Mouse (Mus musculus) MEL (cell line): ENCODE results near the gene Cpsf6. TPM values are rescaled to one million over a fixed set of nuclear protein-coding genes. Genes with fewer than 3 reads are reported as not detected.

ENCODE experiments used
- DNase-seq: peaks from one replicate; pipeline ENCODE4 v3.0.0; 2011; ENCODE audit warnings: low read depth, low spot score
- H3K27ac ChIP-seq: 2 replicates; pipeline ENCODE4 v1.5.1; 2012; ENCODE audit warnings: low read depth, mild to moderate bottlenecking, control low read depth, low read length, moderate library complexity; ENCODE audit not compliant: control insufficient read depth
- H3K27me3 ChIP-seq, 2 experiments: fragments of 150-350 bp in 1 of 2; sonication (generic) in 1 of 2; 2 replicates each; pipeline ENCODE4 v1.6.1; 2012; ENCODE audit warnings: low read length in 2 of 2, mild to moderate bottlenecking in 2 of 2, improper control_type of control experiment in 1 of 2, moderate library complexity in 1 of 2; ENCODE audit not compliant: insufficient read depth in 2 of 2, control insufficient read depth in 1 of 2
- H3K36me3 ChIP-seq, 2 experiments: 2 replicates each; pipeline ENCODE4 v1.6.1; 2012 to 2014; ENCODE audit warnings: low read length in 2 of 2, improper control_type of control experiment in 1 of 2, inconsistent platforms in 1 of 2, mild to moderate bottlenecking in 1 of 2; ENCODE audit not compliant: insufficient read depth in 2 of 2, control insufficient read depth in 1 of 2
- H3K4me1 ChIP-seq, 2 experiments: fragments of 150-350 bp in 1 of 2; sonication (generic) in 1 of 2; 2 replicates each; pipeline ENCODE4 v1.6.1; 2012; ENCODE audit warnings: low read length in 2 of 2, improper control_type of control experiment in 1 of 2, mild to moderate bottlenecking in 1 of 2; ENCODE audit not compliant: insufficient read depth in 2 of 2, control insufficient read depth in 1 of 2
- H3K4me3 ChIP-seq, 2 experiments: fragments of 150-350 bp in 1 of 2; sonication (generic) in 1 of 2; 2 replicates each; pipeline ENCODE4 v1.5.1; 2012; ENCODE audit warnings: low read depth in 2 of 2, low read length in 2 of 2, mild to moderate bottlenecking in 2 of 2, moderate library complexity in 2 of 2, control low read depth in 1 of 2, improper control_type of control experiment in 1 of 2; ENCODE audit not compliant: control insufficient read depth in 1 of 2, insufficient read depth in 1 of 2
- H3K79me2 ChIP-seq: 2 replicates; pipeline ENCODE4 v1.6.1; 2012; ENCODE audit warnings: mild to moderate bottlenecking, low read length, moderate library complexity; ENCODE audit not compliant: control insufficient read depth, poor library complexity, insufficient read depth
- H3K9ac ChIP-seq: 2 replicates; pipeline ENCODE4 v1.6.1; 2012; ENCODE audit warnings: low read depth, mild to moderate bottlenecking, control low read depth, low read length, moderate library complexity; ENCODE audit not compliant: control insufficient read depth, poor library complexity, severe bottlenecking
- H3K9me3 ChIP-seq: fragments of 150-350 bp; sonication (generic); replicated peaks from 2 replicates; pipeline ENCODE4 v1.6.1; 2012; ENCODE audit warnings: mild to moderate bottlenecking, low read length, improper control_type of control experiment, moderate library complexity; ENCODE audit not compliant: insufficient read depth
- CHD1 ChIP-seq: IDR thresholded peaks from 2 replicates; pipeline ENCODE4 v1.6.1; 2012; ENCODE audit warnings: low read depth, mild to moderate bottlenecking, inconsistent platforms, low read length, improper control_type of control experiment
- CTCF ChIP-seq, 3 experiments: IDR thresholded peaks in 2 of 3; conservative IDR thresholded peaks in 1 of 3; 2 replicates each; pipeline ENCODE4 v1.5.1; 2011 to 2012; ENCODE audit warnings: low read length in 3 of 3, low read depth in 2 of 3, mild to moderate bottlenecking in 2 of 3, improper control_type of control experiment in 1 of 3, inconsistent platforms in 1 of 3, mixed read lengths in 1 of 3, moderate library complexity in 1 of 3; ENCODE audit not compliant: control insufficient read depth in 1 of 3, insufficient read depth in 1 of 3, poor library complexity in 1 of 3, severe bottlenecking in 1 of 3
- EP300 ChIP-seq, 2 experiments: IDR thresholded peaks; 2 replicates each; pipeline ENCODE4 v1.6.1; 2011; ENCODE audit warnings: improper control_type of control experiment in 2 of 2, low read length in 2 of 2, low read depth in 1 of 2, mild to moderate bottlenecking in 1 of 2
- ETS1 ChIP-seq: IDR thresholded peaks from 2 replicates; pipeline ENCODE4 v1.6.1; 2012; ENCODE audit warnings: low read depth, mild to moderate bottlenecking, inconsistent platforms, low read length, improper control_type of control experiment, moderate library complexity
- GATA1 ChIP-seq: IDR thresholded peaks from 2 replicates; pipeline ENCODE4 v1.6.1; 2011; ENCODE audit warnings: low read depth, low read length, improper control_type of control experiment
- JUND ChIP-seq: IDR thresholded peaks from 2 replicates; pipeline ENCODE4 v1.6.1; 2011; ENCODE audit warnings: low read depth, mild to moderate bottlenecking, improper control_type of control experiment, low read length
- MAFK ChIP-seq: IDR thresholded peaks from 2 replicates; pipeline ENCODE4 v1.6.1; 2011; ENCODE audit warnings: low read depth, mild to moderate bottlenecking, low read length, improper control_type of control experiment, borderline replicate concordance
- MAZ ChIP-seq: IDR thresholded peaks from 2 replicates; pipeline ENCODE4 v1.6.1; 2012; ENCODE audit warnings: low read depth, mild to moderate bottlenecking, inconsistent platforms, low read length, improper control_type of control experiment
- MEF2A ChIP-seq: IDR thresholded peaks from 2 replicates; pipeline ENCODE4 v1.6.1; 2014; ENCODE audit warnings: low read depth, mild to moderate bottlenecking, inconsistent platforms, low read length, improper control_type of control experiment; ENCODE audit not compliant: poor library complexity, insufficient replicate concordance, severe bottlenecking; ENCODE audit errors: extremely low read depth
- MYB ChIP-seq: IDR thresholded peaks from 2 replicates; pipeline ENCODE4 v1.6.1; 2011; ENCODE audit warnings: mild to moderate bottlenecking, low read depth, low read length, improper control_type of control experiment
- MYC ChIP-seq: IDR thresholded peaks from 2 replicates; pipeline ENCODE4 v1.6.1; 2011; ENCODE audit warnings: low read depth, mild to moderate bottlenecking, low read length, improper control_type of control experiment, moderate library complexity
- NELFE ChIP-seq: IDR thresholded peaks from 2 replicates; pipeline ENCODE4 v1.6.1; 2011; ENCODE audit warnings: low read depth, low read length, improper control_type of control experiment
- NRF1 ChIP-seq: IDR thresholded peaks from 2 replicates; pipeline ENCODE4 v1.6.1; 2014; ENCODE audit warnings: low read depth, mild to moderate bottlenecking, inconsistent platforms, low read length, improper control_type of control experiment, moderate library complexity; ENCODE audit not compliant: poor library complexity, insufficient read depth, severe bottlenecking
- RCOR1 ChIP-seq: IDR thresholded peaks from 2 replicates; pipeline ENCODE4 v1.6.1; 2012; ENCODE audit warnings: low read depth, mild to moderate bottlenecking, inconsistent platforms, low read length, improper control_type of control experiment
- SIN3A ChIP-seq: IDR thresholded peaks from 2 replicates; pipeline ENCODE4 v1.6.1; 2012; ENCODE audit warnings: low read length, improper control_type of control experiment, inconsistent platforms
- TAL1 ChIP-seq: IDR thresholded peaks from 2 replicates; pipeline ENCODE4 v1.6.1; 2012; ENCODE audit warnings: mild to moderate bottlenecking, inconsistent platforms, low read length, moderate library complexity, mixed read lengths
- TBP ChIP-seq: IDR thresholded peaks from 2 replicates; pipeline ENCODE4 v1.8.0; 2011; ENCODE audit warnings: low read depth, low read length, improper control_type of control experiment
- TCF12 ChIP-seq: IDR thresholded peaks from 2 replicates; pipeline ENCODE4 v1.6.1; 2014; ENCODE audit warnings: low read depth, mild to moderate bottlenecking, inconsistent platforms, low read length, improper control_type of control experiment, moderate library complexity
- UBTF ChIP-seq: IDR thresholded peaks from 2 replicates; pipeline ENCODE4 v1.6.1; 2012; ENCODE audit warnings: low read depth, mild to moderate bottlenecking, inconsistent platforms, low read length, improper control_type of control experiment, moderate library complexity, borderline replicate concordance; ENCODE audit not compliant: insufficient read depth
- USF1 ChIP-seq: IDR thresholded peaks from 2 replicates; pipeline ENCODE4 v1.6.1; 2014; ENCODE audit warnings: low read depth, mild to moderate bottlenecking, inconsistent platforms, low read length, improper control_type of control experiment, moderate library complexity
- USF2 ChIP-seq, 2 experiments: IDR thresholded peaks; 2 replicates each; pipeline ENCODE4 v1.6.1; 2011 to 2012; ENCODE audit warnings: improper control_type of control experiment in 2 of 2, low read length in 2 of 2, borderline replicate concordance in 1 of 2, inconsistent platforms in 1 of 2, low read depth in 1 of 2, mild to moderate bottlenecking in 1 of 2; ENCODE audit not compliant: insufficient read depth in 1 of 2
- ZKSCAN1 ChIP-seq: IDR thresholded peaks from 2 replicates; pipeline ENCODE4 v1.6.1; 2012; ENCODE audit warnings: low read depth, mild to moderate bottlenecking, inconsistent platforms, low read length, improper control_type of control experiment, moderate library complexity
- ZNF384 ChIP-seq: IDR thresholded peaks from 2 replicates; pipeline ENCODE4 v1.6.1; 2012; ENCODE audit warnings: low read depth, mild to moderate bottlenecking, inconsistent platforms, low read length, improper control_type of control experiment
- polyA plus RNA-seq, 2 experiments: library from polyadenylated mRNA; stranded (reverse) in 1 of 2; unstranded in 1 of 2; fragments of >175 nt in 1 of 2; fragments of >200 nt in 1 of 2; gene quantifications; 2 replicates each; pipeline versions ENCODE4 v1.2.1 to v1.2.4; 2012; ENCODE audit warnings: low replicate concordance in 2 of 2, low read depth in 1 of 2; ENCODE audit not compliant: insufficient read length in 2 of 2, insufficient read depth in 1 of 2, missing spikeins in 1 of 2
- total RNA-seq: library from RNA; depleted of rRNA; stranded (reverse); fragments of 300-350 nt; gene quantifications from 2 replicates; pipeline ENCODE4 v1.2.3, GENCODE M21; 2012

Gene Cpsf6
- total and polyA plus RNA-seq, 3 experiments: 85.7 to 88.2 TPM; not detected in 1

DNA sequence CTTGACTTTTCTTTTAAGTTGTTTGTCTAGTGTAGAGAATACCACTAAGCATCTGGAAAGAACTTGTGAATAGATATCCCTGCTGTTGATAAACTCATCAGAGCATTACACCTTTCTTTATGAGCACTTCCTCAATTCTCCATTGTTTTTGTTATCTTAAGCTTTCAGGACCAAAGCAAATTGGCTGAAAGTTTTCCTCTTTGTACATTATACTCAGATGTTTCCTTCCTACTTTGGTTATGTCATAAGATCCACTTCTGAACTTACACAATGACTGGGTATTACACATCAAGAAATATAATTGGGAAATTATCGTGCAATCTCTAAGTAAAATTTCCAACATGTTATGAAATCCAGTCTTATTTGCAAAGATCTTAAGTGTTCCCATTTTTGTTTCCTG lies 78.1 kb downstream of the Cpsf6 start:
- TF ChIP-seq MYC (no peak), JUND (no peak), USF2 (IDR thresholded peaks at IDR 0.05; ENCODE audit: borderline replicate concordance in 1 of 2, insufficient read depth in 1 of 2, low read depth in 1 of 2, low read length in 2 of 2) (no peak), ZNF384 (no peak), EP300 (IDR thresholded peaks at IDR 0.05; ENCODE audit: low read depth in 1 of 2, low read length in 2 of 2) (peak; percentile 90 to 95), MEF2A (no peak), ETS1 (peak; percentile 90), RCOR1 (peak; percentile 70), SIN3A (0 out of 2 replicates have a peak, but pooled peaks have one; percentile 17), TCF12 (peak; percentile 91), GATA1 (peak; percentile 95), USF1 (no peak), NRF1 (no peak), MYB (no peak), TAL1 (peak; percentile 78), MAFK (no peak), UBTF (no peak), NELFE (no peak)
- H3K36me3 ChIP-seq: peaks cover 0 to 19% of the 10 kb centered on the region in 2 experiments; a peak in 2 of 4 replicates
- peaks cover 0 to 1% of the 10 kb centered on the region in 2 experiments; a peak in 1 of 4 replicates for H3K27me3 ChIP-seq
- DNase-seq: peak; percentile 69
- no peak overlapping the region for H3K4me3 ChIP-seq
- no peak overlapping the region for H3K27ac ChIP-seq
- H3K79me2 ChIP-seq: no peaks in the 10 kb centered on the region
- no peaks in the 10 kb centered on the region for H3K9me3 ChIP-seq
- no peak overlapping the region for H3K9ac ChIP-seq
- peaks cover 13 to 15% of the 10 kb centered on the region in 2 experiments; a peak in 3 of 4 replicates for H3K4me1 ChIP-seq

DNA sequence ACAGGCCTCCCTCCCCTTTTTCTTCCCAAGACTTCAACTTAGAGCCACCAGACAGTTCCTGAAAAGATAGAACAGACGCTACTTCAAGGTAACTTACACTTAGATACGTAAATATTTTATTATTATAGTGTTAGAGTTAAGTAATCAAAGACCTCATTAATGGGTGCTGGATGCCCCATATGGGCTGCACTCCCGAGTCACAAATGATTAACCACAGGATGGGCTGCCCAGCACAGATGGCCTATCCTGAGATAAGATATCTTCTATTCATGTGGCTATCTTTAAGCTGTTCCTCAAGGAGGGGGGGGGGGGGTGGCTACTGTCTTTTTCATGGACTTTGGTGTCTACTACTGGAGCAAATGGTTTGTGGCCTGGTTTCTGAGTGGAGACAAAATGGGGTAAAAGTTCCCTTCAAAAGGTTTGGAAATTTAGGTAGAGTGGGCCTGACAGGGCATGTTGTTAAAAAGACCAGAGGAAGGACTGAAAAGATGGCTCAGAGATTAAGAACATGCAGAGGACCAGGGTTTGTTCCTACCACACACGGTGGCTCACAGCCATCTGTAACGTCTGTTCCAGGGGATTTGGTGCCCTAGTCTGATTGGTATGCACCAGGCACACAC lies 79.8 kb downstream of the Cpsf6 start:
- peaks cover 2 to 5% of the 10 kb centered on the region in 2 experiments for H3K27me3 ChIP-seq
- peak overlapping the region; percentile 49 for H3K27ac ChIP-seq
- H3K36me3 ChIP-seq: peaks cover 0 to 19% of the 10 kb centered on the region in 2 experiments; a peak in 2 of 4 replicates
- H3K4me3 ChIP-seq: no peak overlapping the region
- no peaks in the 10 kb centered on the region for H3K79me2 ChIP-seq
- no peaks in the 10 kb centered on the region for H3K9me3 ChIP-seq
- TF ChIP-seq TAL1: peak; percentile 20; the same call in 1 of the 2 replicates
- TF ChIP-seq TCF12: peak; percentile 78; the same call in 1 of the 2 replicates
- no peak for TF ChIP-seq CHD1
- TF ChIP-seq CTCF (IDR thresholded peaks at IDR 0.05 in 2 of 3, conservative IDR thresholded peaks at IDR 0.05 in 1 of 3; ENCODE audit: control insufficient read depth in 1 of 3, insufficient read depth in 1 of 3, low read depth in 2 of 3, low read length in 3 of 3, poor library complexity in 1 of 3, severe bottlenecking in 1 of 3): no peak
- TF ChIP-seq ZKSCAN1: no peak
- no peak for TF ChIP-seq TBP
- TF ChIP-seq MEF2A: no peak
- peak; percentile 41 for TF ChIP-seq GATA1
- no peak for TF ChIP-seq SIN3A
- no peak for TF ChIP-seq JUND
- TF ChIP-seq MYC: no peak
- peak; percentile 55 for TF ChIP-seq ETS1
- TF ChIP-seq EP300 (IDR thresholded peaks at IDR 0.05; ENCODE audit: low read depth in 1 of 2, low read length in 2 of 2): peak in 1 of 2 experiments; percentile 62; a peak in 2 of 4 replicates
- TF ChIP-seq MAZ: no peak
- peaks cover 11 to 15% of the 10 kb centered on the region in 2 experiments; a peak in 3 of 4 replicates for H3K4me1 ChIP-seq
- DNase-seq: peak; percentile 19
- no peak overlapping the region for H3K9ac ChIP-seq
